Mouse (Mus musculus) bone marrow, adult 2 months (tissue): ENCODE measurements at regions not wholly inside any gene's neighbourhood (a gene's known extent, or its start where the extent isn't known, plus 50 kb on each side); places are given as distances from the start of the nearest gene placed in this dataset.

Experiments
- CTCF ChIP-seq: fragments of 200-500 bp; IDR thresholded peaks from 2 replicates; pipeline ENCODE4 v1.5.1; 2011; ENCODE audit warnings: low read length, control low read depth; ENCODE audit not compliant: control insufficient read depth, insufficient read depth
- POLR2A ChIP-seq: fragments of 200-500 bp; IDR thresholded peaks from 2 replicates; pipeline ENCODE4 v1.6.1; 2011; ENCODE audit warnings: low read depth, mild to moderate bottlenecking, control low read depth, low read length, borderline replicate concordance; ENCODE audit not compliant: control insufficient read depth

DNA sequence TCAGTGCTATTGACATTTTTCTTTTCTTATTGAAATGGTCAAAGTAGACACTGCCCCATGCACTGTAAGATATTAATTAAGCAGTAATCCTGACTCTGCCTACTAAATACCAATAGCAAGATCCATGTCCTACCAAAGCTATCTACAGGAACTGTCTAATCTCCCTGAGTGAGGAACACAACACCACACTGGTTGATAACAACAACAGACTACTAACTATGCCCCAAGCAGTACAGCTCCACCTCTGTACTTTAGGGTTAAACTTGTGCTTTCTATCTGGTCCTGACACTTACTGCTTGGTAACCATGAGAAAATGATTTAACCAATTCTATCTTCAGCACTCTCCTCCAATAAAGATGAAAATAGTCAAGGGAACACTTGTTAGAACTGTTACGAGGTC, 157.1 kb downstream of the Gsdmc2 start:
- TF ChIP-seq POLR2A (no peak), CTCF (no peak)
